In genomic region chr9:47165480-47166131, GRCm38 (mm10) we compare ENCODE assay signal across 17 mouse cellular contexts.
DNase-seq lines count a peak whose midpoint lies in the region; ATAC-seq and TF ChIP-seq lines count a peak whose summit lies in the region.
"Had no signal": no experiment of that assay in that cellular context is flagged by ENCODE, and none has a peak within 500 bp of the region (broad histone marks: within the 10 kb centered on the region; RNA-seq: fewer than 3 reads in every experiment).

No protein-coding gene starts in this region.

- intact Hi-C loops in heart, postnatal 14 days (cut with DNase I): no loop called here

- peak; percentile 85; the same call in 1 of the 2 replicates for ATAC-seq in embryonic facial prominence, embryonic 14.5 days (ENCODE audit: low read depth)
- no peak for ATAC-seq in megakaryocyte-erythroid progenitor cell, adult 5-6 weeks (replicated peaks; ENCODE audit: low FRiP score, low TSS enrichment, poor library complexity, severe bottlenecking)

- no peak overlapping the region for H3K4me3 ChIP-seq in embryonic facial prominence, embryonic 14.5 days (ENCODE audit: low read depth, low read length)
- H3K4me3 ChIP-seq: heart, adult 2 months; liver, embryonic 15.5 days; midbrain, embryonic 12.5 days; neural tube, embryonic 12.5 days had no signal

- WGBS in embryonic facial prominence, embryonic 14.5 days: 25% methylated on average over 8 of the region's 8 CpGs

- no peaks in the 10 kb centered on the region for H3K36me3 ChIP-seq in embryonic facial prominence, embryonic 14.5 days (ENCODE audit: control insufficient read depth, insufficient read depth, low read length)
- H3K36me3 ChIP-seq: liver, embryonic 15.5 days; midbrain, embryonic 12.5 days; neural tube, embryonic 12.5 days had no signal

- 0 out of 2 replicates have a peak overlapping the region, but pooled peaks have one; percentile 3 for H3K27ac ChIP-seq in embryonic facial prominence, embryonic 14.5 days (replicated peaks; ENCODE audit: low read depth, low read length)
- H3K27ac ChIP-seq: heart, adult 2 months; liver, embryonic 15.5 days; midbrain, embryonic 12.5 days; neural tube, embryonic 12.5 days had no signal

- no peaks in the 10 kb centered on the region for H3K27me3 ChIP-seq in embryonic facial prominence, embryonic 14.5 days (replicated peaks; ENCODE audit: control insufficient read depth, insufficient read depth, low read length)
- H3K27me3 ChIP-seq: liver, embryonic 15.5 days; midbrain, embryonic 12.5 days; neural tube, embryonic 12.5 days had no signal

- peak overlapping the region; percentile 9; the same call in 1 of the 2 replicates for H3K4me2 ChIP-seq in embryonic facial prominence, embryonic 14.5 days (ENCODE audit: low read depth, low read length)
- H3K4me2 ChIP-seq: liver, embryonic 15.5 days; midbrain, embryonic 12.5 days; neural tube, embryonic 12.5 days had no signal

- peaks cover 22% of the 10 kb centered on the region for H3K4me1 ChIP-seq in embryonic facial prominence, embryonic 14.5 days (ENCODE audit: control insufficient read depth, insufficient read depth, low read length)
- H3K4me1 ChIP-seq: liver, embryonic 15.5 days had no signal

- TF ChIP-seq CTCF in brain, embryonic 14.5 days (IDR thresholded peaks at IDR 0.05; ENCODE audit: borderline replicate concordance, extremely low read depth, insufficient read depth, insufficient read length): no peak

- no peak overlapping the region for H3K9ac ChIP-seq in embryonic facial prominence, embryonic 14.5 days (ENCODE audit: low read depth, low read length)
- H3K9ac ChIP-seq: liver, embryonic 15.5 days; midbrain, embryonic 12.5 days; neural tube, embryonic 12.5 days had no signal

- TF ChIP-seq POLR2A in brain, embryonic 14.5 days (IDR thresholded peaks at IDR 0.05; ENCODE audit: borderline replicate concordance, extremely low read depth, insufficient read depth, insufficient read length, poor library complexity, severe bottlenecking): no peak

- DNase-seq in heart, adult 11 months: peak; percentile 63
- DNase-seq in heart, postnatal 14 days: no peak
- DNase-seq in brain, embryonic 14.5 days (ENCODE audit: low read depth): peak; percentile 25
- DNase-seq in embryonic facial prominence, embryonic 14.5 days (ENCODE audit: low spot score): peak; percentile 72
- DNase-seq in lung, postnatal 25 days (ENCODE audit: low spot score): peak; percentile 42
- no peak for DNase-seq in cerebellum, postnatal 25 days
- DNase-seq in cerebellum, adult 11-12 months: no peak
- DNase-seq: adrenal gland, adult 2 months; cerebellum, postnatal 10 days; heart, adult 2 months; heart, postnatal 36 days; kidney, postnatal 36 days; left cerebral cortex, postnatal 4 days had no signal

- H3K9me3 ChIP-seq in embryonic facial prominence, embryonic 14.5 days (ENCODE audit: control insufficient read depth, low read length): no peaks in the 10 kb centered on the region
- H3K9me3 ChIP-seq: liver, embryonic 15.5 days; midbrain, embryonic 12.5 days; neural tube, embryonic 12.5 days had no signal

Comparison
In these comparisons a context has a peak if more than half of its experiments do, and no peak if none do; other contexts are left out.
1. DNase-seq: peak in heart, adult 11 months (single experiment), brain, embryonic 14.5 days (single experiment), embryonic facial prominence, embryonic 14.5 days (single experiment) and lung, postnatal 25 days (single experiment); none in heart, postnatal 14 days (0 of 2), cerebellum, postnatal 25 days (0 of 2) and cerebellum, adult 11-12 months (single experiment).